Mouse (Mus musculus) neural tube, embryonic 14.5 days (tissue): Measurements from ENCODE around the gene Gm45808. TPM values are rescaled to one million over a fixed set of nuclear protein-coding genes. Genes with fewer than 3 reads are reported as not detected.
A peak's percentile ranks its signal among the peaks of the same experiment; 100 is the strongest.
"Not testable (repeated sequence)": the region's sequence is repeated elsewhere in the genome, so short reads cannot be mapped to it uniquely, and the experiment has no call there.

Experiments used
- ATAC-seq: fragments of 200-750 bp; cut with Nextera tagmentation; 2 replicates; pipeline ENCODE4 v1.8.0; 2017; ENCODE audit warnings: low read depth, mild to moderate bottlenecking, moderate TSS enrichment, moderate library complexity
- H3K27ac ChIP-seq: fragments of 300-500 bp; sonication (generic); 2 replicates; pipeline ENCODE4 v1.5.1; 2014; ENCODE audit warnings: low read depth, mild to moderate bottlenecking, control low read depth, low read length, moderate library complexity, mixed read lengths
- H3K27me3 ChIP-seq: fragments of 300-500 bp; sonication (generic); 2 replicates; pipeline ENCODE4 v1.6.1; 2014; ENCODE audit warnings: low read length; ENCODE audit not compliant: control insufficient read depth, insufficient read depth
- H3K36me3 ChIP-seq: fragments of 300-500 bp; sonication (generic); 2 replicates; pipeline ENCODE4 v1.6.1; 2014; ENCODE audit warnings: low read length, mixed read lengths; ENCODE audit not compliant: control insufficient read depth, insufficient read depth
- H3K4me1 ChIP-seq: fragments of 300-500 bp; sonication (generic); 2 replicates; pipeline ENCODE4 v1.6.1; 2014; ENCODE audit warnings: low read length; ENCODE audit not compliant: control insufficient read depth, insufficient read depth
- H3K4me2 ChIP-seq: fragments of 300-500 bp; sonication (generic); 2 replicates; pipeline ENCODE4 v1.6.1; 2014; ENCODE audit warnings: mild to moderate bottlenecking, low read depth, low read length, control low read depth
- H3K4me3 ChIP-seq: fragments of 300-500 bp; sonication (generic); 2 replicates; pipeline ENCODE4 v1.5.1; 2014; ENCODE audit warnings: low read depth, low read length, control low read depth, mixed read lengths
- H3K9ac ChIP-seq: fragments of 300-500 bp; sonication (generic); replicated peaks from 2 replicates; pipeline ENCODE4 v1.6.1; 2014; ENCODE audit warnings: low read depth, mild to moderate bottlenecking, control low read depth, low read length, mixed read lengths
- H3K9me3 ChIP-seq: fragments of 300-500 bp; sonication (generic); 2 replicates; pipeline ENCODE4 v1.6.1; 2016; ENCODE audit warnings: low read length; ENCODE audit not compliant: control insufficient read depth
- WGBS: fragments of 180-500 bp; shearing (Covaris S2); extraction: QIAGEN DNeasy Blood & Tissue Kit; methylation state at CpG from one replicate; pipeline ENCODE4 v1.1.7; 2014; 5-methylcytosine and 5-hydroxymethylcytosine counted together
- polyA plus RNA-seq: library from polyadenylated mRNA; unstranded; fragments of >200 nt; fragmentation: Nextera tagmentation; extraction: Ambion mirVana; gene quantifications from 2 replicates; pipeline ENCODE4 v1.2.1, GENCODE M21; 2014

Gm45808 gene
- polyA plus RNA-seq: not detected in 2 replicates

- ATAC-seq: no peak
- H3K4me3 ChIP-seq: no peak within 1 kb of the TSS
- H3K4me1 ChIP-seq: peaks cover 4% of the 10 kb centered on the region; the same call in 1 of the 2 replicates
- H3K9ac ChIP-seq: no peak within 1 kb of the TSS
- no peak within 1 kb of the TSS for H3K27ac ChIP-seq
- H3K27me3 ChIP-seq: no peaks in the 10 kb centered on the region
- H3K4me2 ChIP-seq: no peak within 1 kb of the TSS
- no peaks in the 10 kb centered on the region for H3K36me3 ChIP-seq
- WGBS: 82% methylated on average over 12 of the region's 12 CpGs
- H3K9me3 ChIP-seq: no peaks in the 10 kb centered on the region
Observed at GRCm38 (mm10) chr7:45486761-45487415, at the start of gene Gm45808. TSS of gene Gm45808 (minus strand) at chr7:45486811.

GRCm38 (mm10) chr7:45535676-45536075 is 49.1 kb upstream of the Gm45808 start:
- no peaks in the 10 kb centered on the region for H3K9me3 ChIP-seq
- H3K36me3 ChIP-seq: no peaks in the 10 kb centered on the region
- H3K4me1 ChIP-seq: 0 out of 2 replicates have a peak, but pooled peaks cover 4% of the 10 kb centered on the region
- H3K9ac ChIP-seq: no peak overlapping the region
- H3K27me3 ChIP-seq: no peaks in the 10 kb centered on the region; the same call in 1 of the 2 replicates
- no peak overlapping the region for H3K27ac ChIP-seq
- H3K4me2 ChIP-seq: no peak overlapping the region
- no peak for ATAC-seq
- no peak overlapping the region for H3K4me3 ChIP-seq
- WGBS: 74% methylated on average over 1 of the region's 1 CpGs

- Histone ChIP-seq H3K27ac (no peak overlapping the region), H3K9ac (no peak overlapping the region), H3K27me3 (no peaks in the 10 kb centered on the region; the same call in 1 of the 2 replicates), H3K4me1 (peaks cover under 1% of the 10 kb centered on the region; the same call in 1 of the 2 replicates), H3K4me2 (no peak overlapping the region), H3K36me3 (no peaks in the 10 kb centered on the region), H3K4me3 (no peak overlapping the region), H3K9me3 (no peaks in the 10 kb centered on the region)
- no peak; the same call in 1 of the 2 replicates for ATAC-seq
- 70% methylated on average over 2 of the region's 2 CpGs for WGBS
Observed at GRCm38 (mm10) chr7:45530643-45531042, 44.0 kb upstream of the Gm45808 start.

- Histone ChIP-seq H3K4me2 (no peak overlapping the region), H3K9ac (no peak overlapping the region), H3K27me3 (no peaks in the 10 kb centered on the region; the same call in 1 of the 2 replicates), H3K9me3 (no peaks in the 10 kb centered on the region), H3K36me3 (no peaks in the 10 kb centered on the region), H3K4me1 (peaks cover 10% of the 10 kb centered on the region; the same call in 1 of the 2 replicates), H3K4me3 (no peak overlapping the region), H3K27ac (no peak overlapping the region)
- ATAC-seq: no peak
- WGBS: 22% methylated on average over 6 of the region's 6 CpGs
Observed at GRCm38 (mm10) chr7:45529461-45529860, 42.9 kb upstream of the Gm45808 start.

GRCm38 (mm10) chr7:45527169-45527568 is 40.6 kb upstream of the Gm45808 start:
- H3K4me3 ChIP-seq, H3K36me3 ChIP-seq, ATAC-seq, H3K9ac ChIP-seq, H3K4me2 ChIP-seq, H3K9me3 ChIP-seq, H3K4me1 ChIP-seq, H3K27ac ChIP-seq, H3K27me3 ChIP-seq: not testable (repeated sequence)
- WGBS: 95% methylated on average over 6 of the region's 6 CpGs

GRCm38 (mm10) chr7:45526474-45527120 is 40.0 kb upstream of the Gm45808 start:
- Histone ChIP-seq H3K4me3 (peak overlapping the region; percentile 64), H3K4me1 (peaks cover 10% of the 10 kb centered on the region; the same call in 1 of the 2 replicates), H3K9ac (peak overlapping the region; percentile 33; the same call in 1 of the 2 replicates), H3K27ac (peak overlapping the region; percentile 70), H3K9me3 (no peaks in the 10 kb centered on the region), H3K36me3 (no peaks in the 10 kb centered on the region), H3K27me3 (no peaks in the 10 kb centered on the region), H3K4me2 (peak overlapping the region; percentile 88)
- ATAC-seq: no peak
- WGBS: 28% methylated on average over 7 of the region's 7 CpGs

GRCm38 (mm10) chr7:45525809-45526473 is 39.3 kb upstream of the Gm45808 start, which contains the start of the genes Ppp1r15a and Plekha4:
TSS of gene Ppp1r15a (minus strand) at chr7:45526268.
TSS of gene Plekha4 (plus strand) at chr7:45526330.
- WGBS: under 1% methylated on average over 54 of the region's 54 CpGs
- H3K4me3 ChIP-seq: peak within 1 kb of the TSS; percentile 64
- H3K27ac ChIP-seq: peak within 1 kb of the TSS; percentile 70
- H3K4me2 ChIP-seq: peak within 1 kb of the TSS; percentile 88
- H3K9me3 ChIP-seq: no peaks in the 10 kb centered on the region
- ATAC-seq: peak; percentile 77
- H3K4me1 ChIP-seq: peaks cover 10% of the 10 kb centered on the region; the same call in 1 of the 2 replicates
- no peaks in the 10 kb centered on the region for H3K27me3 ChIP-seq
- peak within 1 kb of the TSS; percentile 73 for H3K9ac ChIP-seq
- H3K36me3 ChIP-seq: no peaks in the 10 kb centered on the region

- Histone ChIP-seq H3K4me3 (peak overlapping the region; percentile 64), H3K9me3 (no peaks in the 10 kb centered on the region), H3K27me3 (no peaks in the 10 kb centered on the region), H3K36me3 (no peaks in the 10 kb centered on the region), H3K27ac (peak overlapping the region; percentile 70), H3K4me1 (peaks cover 10% of the 10 kb centered on the region; the same call in 1 of the 2 replicates), H3K4me2 (peak overlapping the region; percentile 88), H3K9ac (peak overlapping the region; percentile 73)
- peak; percentile 2; the same call in 1 of the 2 replicates for ATAC-seq
- WGBS: 37% methylated on average over 12 of the region's 12 CpGs
Observed at GRCm38 (mm10) chr7:45524841-45525621, 38.4 kb upstream of the Gm45808 start.
